In the genomic region with DNA sequence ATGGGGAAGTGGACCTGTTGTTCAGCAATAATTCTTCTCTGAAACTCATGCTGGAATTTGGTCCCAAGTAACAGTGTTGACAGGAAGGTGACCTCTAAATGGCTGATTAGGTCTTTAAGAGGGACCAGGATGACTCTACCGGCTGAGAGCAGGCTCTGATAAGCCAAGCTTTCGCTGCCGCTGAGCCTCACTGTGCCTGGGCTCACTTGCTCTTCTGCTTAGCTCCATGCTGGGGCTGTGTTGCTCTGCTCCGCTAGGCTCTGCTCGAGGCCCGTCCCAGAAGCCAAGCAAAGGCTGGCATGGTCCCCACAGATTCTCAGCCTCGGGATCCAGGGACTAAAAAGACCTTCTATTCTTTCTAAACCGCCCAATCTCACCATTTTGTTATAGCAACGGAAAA, we compare ENCODE assay signal across 20 mouse cellular contexts. TPM values are rescaled to one million over a fixed set of nuclear protein-coding genes. Genes with fewer than 3 reads are reported as not detected.
DNase-seq lines count a peak whose midpoint lies in the region; ATAC-seq lines count a peak whose summit lies in the region.
"Had no signal": no experiment of that assay in that cellular context is flagged by ENCODE, and none has a peak within 500 bp of the region (broad histone marks: within the 10 kb centered on the region; RNA-seq: fewer than 3 reads in every experiment).

No protein-coding gene starts in this region.

- intact Hi-C loops in heart, postnatal 36 days (cut with DNase I): no loop called here

- H3K27ac ChIP-seq in heart, embryonic 13.5 days (replicated peaks): 0 out of 2 replicates have a peak overlapping the region, but pooled peaks have one; percentile 15
- H3K27ac ChIP-seq in heart, embryonic 11.5 days (ENCODE audit: low read depth, low read length): no peak overlapping the region
- H3K27ac ChIP-seq in heart, embryonic 15.5 days: no peak overlapping the region
- H3K27ac ChIP-seq in forebrain, embryonic 15.5 days (replicated peaks): no peak overlapping the region
- H3K27ac ChIP-seq: embryonic facial prominence, embryonic 10.5 days; embryonic facial prominence, embryonic 12.5 days; forebrain, embryonic 13.5 days had no signal

- 0 out of 2 replicates have a peak overlapping the region, but pooled peaks have one; percentile 6 for H3K4me2 ChIP-seq in heart, embryonic 13.5 days
- no peak overlapping the region for H3K4me2 ChIP-seq in heart, embryonic 11.5 days
- no peak overlapping the region for H3K4me2 ChIP-seq in heart, embryonic 15.5 days
- H3K4me2 ChIP-seq in forebrain, embryonic 15.5 days (replicated peaks): no peak overlapping the region
- H3K4me2 ChIP-seq: embryonic facial prominence, embryonic 12.5 days; forebrain, embryonic 13.5 days had no signal

- 33% methylated on average over 9 of the region's 9 CpGs for WGBS in heart, embryonic 13.5 days
- WGBS in heart, embryonic 11.5 days (ENCODE audit: insufficient replicate concordance): 38% methylated on average over 9 of the region's 9 CpGs
- WGBS in heart, embryonic 15.5 days: 44% methylated on average over 9 of the region's 9 CpGs
- 78% methylated on average over 9 of the region's 9 CpGs for WGBS in forebrain, embryonic 15.5 days

- H3K4me1 ChIP-seq in heart, embryonic 13.5 days: peaks cover 33% of the 10 kb centered on the region
- H3K4me1 ChIP-seq in heart, embryonic 11.5 days (ENCODE audit: control insufficient read depth, insufficient read depth, low read length): 0 out of 2 replicates have a peak, but pooled peaks cover 6% of the 10 kb centered on the region
- peaks cover 11% of the 10 kb centered on the region for H3K4me1 ChIP-seq in heart, embryonic 15.5 days (replicated peaks)
- peaks cover 4% of the 10 kb centered on the region for H3K4me1 ChIP-seq in forebrain, embryonic 15.5 days

- no peak overlapping the region; the same call in 1 of the 2 replicates for H3K9ac ChIP-seq in heart, embryonic 13.5 days
- H3K9ac ChIP-seq in heart, embryonic 11.5 days (ENCODE audit: low read depth, low read length): no peak overlapping the region
- no peak overlapping the region for H3K9ac ChIP-seq in heart, embryonic 15.5 days
- H3K9ac ChIP-seq in forebrain, embryonic 15.5 days (replicated peaks): no peak overlapping the region
- H3K9ac ChIP-seq: embryonic facial prominence, embryonic 12.5 days; forebrain, embryonic 13.5 days had no signal

- H3K27me3 ChIP-seq in heart, embryonic 13.5 days (replicated peaks): peaks cover 5% of the 10 kb centered on the region; the same call in 1 of the 2 replicates
- H3K27me3 ChIP-seq in heart, embryonic 11.5 days (ENCODE audit: control insufficient read depth, insufficient read depth, low read length): no peaks in the 10 kb centered on the region
- H3K27me3 ChIP-seq in heart, embryonic 15.5 days: no peaks in the 10 kb centered on the region
- H3K27me3 ChIP-seq in forebrain, embryonic 15.5 days: 0 out of 2 replicates have a peak, but pooled peaks cover 7% of the 10 kb centered on the region
- H3K27me3 ChIP-seq: embryonic facial prominence, embryonic 12.5 days had no signal

- no peak for DNase-seq in heart, adult 18-20 months
- peak; percentile 21 for DNase-seq in heart, postnatal 4 days
- no peak for DNase-seq in heart, postnatal 36 days
- DNase-seq: adrenal gland, adult 8-10 months; adrenal gland, postnatal 14 days; adrenal gland, postnatal 36 days; cerebellum, adult 11-12 months; cerebellum, adult 2 months; cerebellum, adult 9-10 months; cerebellum, postnatal 25 days had no signal

- H3K4me3 ChIP-seq in heart, embryonic 13.5 days: no peak overlapping the region
- H3K4me3 ChIP-seq in heart, embryonic 11.5 days (ENCODE audit: low read depth, low read length): no peak overlapping the region
- no peak overlapping the region for H3K4me3 ChIP-seq in heart, embryonic 15.5 days
- H3K4me3 ChIP-seq in forebrain, embryonic 15.5 days: no peak overlapping the region
- H3K4me3 ChIP-seq: embryonic facial prominence, embryonic 10.5 days; embryonic facial prominence, embryonic 12.5 days; forebrain, embryonic 13.5 days had no signal

- ATAC-seq in heart, embryonic 13.5 days (ENCODE audit: extremely low read depth, insufficient number of reproducible peaks, low FRiP score, low TSS enrichment): no peak; the same call in 1 of the 2 replicates
- ATAC-seq in heart, embryonic 11.5 days (replicated peaks; ENCODE audit: insufficient number of reproducible peaks, low FRiP score, low TSS enrichment): no peak
- peak; percentile 62; the same call in 1 of the 2 replicates for ATAC-seq in heart, embryonic 15.5 days (replicated peaks; ENCODE audit: insufficient number of reproducible peaks, insufficient read depth, low FRiP score, low read depth)
- ATAC-seq in forebrain, embryonic 15.5 days (replicated peaks): no peak
- ATAC-seq: activated CD4-positive, CD25-positive, alpha-beta regulatory T cell, adult 4 months; forebrain, embryonic 13.5 days; forebrain, embryonic 16.5 days had no signal

- H3K9me3 ChIP-seq in heart, embryonic 13.5 days: no peaks in the 10 kb centered on the region
- H3K9me3 ChIP-seq in heart, embryonic 11.5 days (replicated peaks; ENCODE audit: control insufficient read depth, low read length): no peaks in the 10 kb centered on the region
- H3K9me3 ChIP-seq in heart, embryonic 15.5 days (replicated peaks): no peaks in the 10 kb centered on the region
- H3K9me3 ChIP-seq in forebrain, embryonic 15.5 days: no peaks in the 10 kb centered on the region
- H3K9me3 ChIP-seq: embryonic facial prominence, embryonic 10.5 days; embryonic facial prominence, embryonic 12.5 days; forebrain, embryonic 13.5 days had no signal

- H3K36me3 ChIP-seq in heart, embryonic 13.5 days: no peaks in the 10 kb centered on the region
- no peaks in the 10 kb centered on the region for H3K36me3 ChIP-seq in heart, embryonic 11.5 days (ENCODE audit: control insufficient read depth, insufficient read depth, low read length)
- no peaks in the 10 kb centered on the region for H3K36me3 ChIP-seq in heart, embryonic 15.5 days
- H3K36me3 ChIP-seq in forebrain, embryonic 15.5 days: no peaks in the 10 kb centered on the region
- H3K36me3 ChIP-seq: embryonic facial prominence, embryonic 10.5 days; embryonic facial prominence, embryonic 12.5 days had no signal

RNA-seq across cellular contexts. Expression of a gene that starts 54.0 kb away (rescaled TPM):
- 3.6 and 4.4 TPM in 2 replicates for polyA plus RNA-seq in heart, embryonic 13.5 days (2015; fragmentation: Nextera tagmentation; extraction: Ambion mirVana)
- 10.8 and 10.9 TPM in 2 replicates for polyA plus RNA-seq in heart, embryonic 11.5 days (2014; fragmentation: Nextera tagmentation; extraction: Ambion mirVana)
- 2.4 TPM in 2 replicates for polyA plus RNA-seq in heart, embryonic 15.5 days (2015; fragmentation: Nextera tagmentation; extraction: Ambion mirVana)
- total RNA-seq in heart, adult 18-20 months (2021): under 1 TPM; 0.36 to 0.69 TPM
- total RNA-seq in heart, postnatal 4 days (2021): under 1 TPM; 0.55 to 0.86 TPM
- under 1 TPM; 0.62 to 0.67 TPM for total RNA-seq in heart, postnatal 36 days (2021)
- 0.41 and 0.70 TPM in 2 replicates for polyA plus RNA-seq in forebrain, embryonic 15.5 days (2015; fragmentation: Nextera tagmentation; extraction: Ambion mirVana)
- total RNA-seq: MEL had no signal
- polyA plus RNA-seq: activated CD4-positive, CD25-positive, alpha-beta regulatory T cell, adult 4 months had no signal
